Mouse (Mus musculus) 3T3-L1 (cell line): Measurements from ENCODE around the gene Tmem150b.
A peak's percentile ranks its signal among the peaks of the same experiment; 100 is the strongest.

Experiments
- DNase-seq: peaks from one replicate; pipeline ENCODE4 v3.0.0-alpha.2; 2015; ENCODE audit warnings: low read depth, low spot score

Gene Tmem150b

DNA sequence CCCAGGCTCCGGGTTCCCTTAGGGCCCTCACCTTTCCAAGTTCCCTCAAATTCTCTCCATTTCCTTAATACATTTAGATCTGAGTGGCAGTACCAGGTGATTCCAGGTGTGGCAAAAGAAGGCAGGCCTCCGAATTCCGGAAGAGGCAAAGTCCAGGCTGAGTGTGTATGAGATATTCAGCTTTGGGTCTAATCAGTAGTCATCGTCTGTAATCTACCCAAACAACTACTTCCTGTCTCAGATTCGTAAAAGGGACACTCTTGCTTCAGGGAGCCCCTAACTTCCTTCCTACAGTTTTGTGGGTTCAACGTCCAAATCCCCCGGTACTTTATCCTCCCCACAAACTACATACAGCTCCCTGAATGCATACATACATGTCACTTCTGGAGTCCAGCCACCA lies at the start of gene Tmem150b:
Tmem150b (minus strand) TSS at position 81 of the 400 bp plus-strand sequence.
- no peak for DNase-seq

DNA sequence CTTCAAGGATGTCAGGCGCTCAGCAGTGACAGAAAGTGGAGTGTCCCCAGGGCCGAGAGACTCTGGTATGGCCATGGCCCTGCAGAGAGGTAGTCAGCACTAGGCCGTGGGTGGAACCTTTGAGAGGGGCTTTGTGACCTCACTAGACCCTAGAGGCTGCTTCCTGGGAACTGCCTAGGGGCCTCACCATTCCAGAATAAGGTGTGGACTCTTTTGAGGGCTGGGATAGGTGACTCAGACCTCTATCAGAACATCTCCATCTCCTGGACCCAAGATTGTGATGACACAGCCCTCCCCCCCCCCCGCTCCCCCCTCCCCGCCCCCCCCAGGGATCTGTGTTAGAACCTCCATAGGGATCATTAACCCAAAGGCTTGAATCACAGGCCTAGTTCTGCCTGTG lies 46.2 kb upstream of the Tmem150b start, which contains the start of gene Fam71e2:
Fam71e2 (minus strand) TSS at position 101 of the 400 bp plus-strand sequence.
- DNase-seq: no peak

DNA sequence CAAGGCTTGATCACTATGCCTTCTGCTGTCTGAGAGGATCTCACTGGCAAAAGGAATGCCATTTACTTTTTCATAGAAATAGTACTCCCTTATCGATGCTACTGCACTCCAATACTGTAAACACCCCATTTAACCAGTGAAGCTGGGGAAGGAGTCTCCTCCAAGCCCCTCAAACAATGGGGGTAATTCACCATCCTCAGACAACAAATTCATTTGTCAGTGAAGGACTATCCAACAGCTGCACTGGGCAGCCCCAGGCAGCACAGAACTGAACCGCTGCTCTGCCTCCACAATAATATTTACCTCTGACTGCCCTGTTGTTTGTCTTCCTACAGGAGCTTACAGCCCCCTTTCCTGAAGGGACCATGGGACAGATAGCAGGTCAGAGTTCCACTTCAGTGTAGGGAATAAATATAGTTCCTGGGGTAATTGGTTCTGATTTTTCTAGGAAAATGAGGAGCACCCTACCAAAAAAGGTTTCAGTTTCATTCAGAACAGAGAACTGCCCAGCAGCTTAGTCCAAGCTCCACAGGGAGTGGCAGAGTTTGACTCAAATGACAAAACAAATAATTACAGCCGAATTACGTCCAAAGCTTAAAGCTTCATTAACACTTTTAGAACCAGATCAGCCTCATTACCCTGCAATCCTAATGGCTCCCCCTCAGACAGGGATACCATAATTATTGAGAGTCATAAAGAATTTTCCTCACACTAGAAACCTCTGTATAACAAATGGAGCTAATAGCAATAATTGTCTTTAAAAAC lies 40.1 kb upstream of the Tmem150b start:
- DNase-seq: no peak

DNA sequence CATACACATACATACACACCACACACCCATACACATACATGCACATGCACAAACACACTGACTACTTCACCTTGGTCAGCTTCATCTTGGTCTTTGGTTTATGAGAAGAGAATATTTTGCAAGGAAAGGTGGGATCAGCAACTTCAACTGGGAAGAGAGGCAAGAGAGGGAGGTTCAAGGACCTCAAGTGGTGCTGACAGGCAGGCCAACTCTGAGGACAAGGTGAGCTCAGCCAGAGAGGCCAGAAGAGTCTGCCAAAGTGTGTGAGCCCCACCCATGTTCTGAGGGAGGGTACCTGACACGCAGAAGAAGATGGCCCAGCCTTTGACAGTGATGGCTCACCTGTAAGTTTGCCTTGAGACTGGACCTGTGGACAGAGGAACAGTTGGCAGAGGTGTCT lies 34.6 kb upstream of the Tmem150b start:
- DNase-seq: no peak

DNA sequence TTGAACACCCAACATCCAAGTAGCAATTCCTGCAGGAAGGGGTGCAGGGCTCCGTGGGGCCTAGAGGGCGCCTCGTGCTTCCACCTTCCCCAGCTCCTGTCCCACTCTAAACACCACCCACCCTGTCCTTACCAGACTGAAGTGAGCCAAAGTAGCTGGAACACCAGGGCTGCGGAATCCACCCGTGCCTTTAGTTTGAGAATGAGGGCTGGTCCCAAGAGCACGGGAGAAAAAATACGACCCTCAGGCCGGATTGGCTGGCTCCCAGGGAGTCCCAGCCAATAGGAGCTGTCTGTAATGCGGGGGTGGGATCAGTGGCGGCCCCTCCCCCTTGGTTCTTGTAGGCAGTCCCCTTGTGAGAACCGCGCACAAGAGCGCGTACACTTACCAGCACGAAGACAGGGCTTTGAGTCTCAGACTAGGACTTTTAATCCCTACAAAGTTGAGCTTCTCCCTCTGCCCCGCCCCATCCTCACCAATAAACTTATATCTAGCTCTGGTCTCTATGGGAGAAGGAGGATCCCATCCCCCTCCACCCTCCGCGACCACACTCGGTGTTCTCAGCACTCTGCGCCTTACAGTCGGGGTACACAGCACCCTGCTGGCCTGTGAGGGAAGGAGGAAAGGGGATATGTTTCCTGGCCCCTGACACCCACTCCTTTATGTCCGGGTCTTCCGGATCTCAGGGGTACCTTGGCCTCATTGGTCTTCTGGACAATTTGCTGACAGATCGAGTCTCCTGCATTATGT lies 27.9 kb upstream of the Tmem150b start, which contains the start of gene Cox6b2:
Cox6b2 (minus strand) TSS at position 274 of the 750 bp plus-strand sequence.
- no peak for DNase-seq

DNA sequence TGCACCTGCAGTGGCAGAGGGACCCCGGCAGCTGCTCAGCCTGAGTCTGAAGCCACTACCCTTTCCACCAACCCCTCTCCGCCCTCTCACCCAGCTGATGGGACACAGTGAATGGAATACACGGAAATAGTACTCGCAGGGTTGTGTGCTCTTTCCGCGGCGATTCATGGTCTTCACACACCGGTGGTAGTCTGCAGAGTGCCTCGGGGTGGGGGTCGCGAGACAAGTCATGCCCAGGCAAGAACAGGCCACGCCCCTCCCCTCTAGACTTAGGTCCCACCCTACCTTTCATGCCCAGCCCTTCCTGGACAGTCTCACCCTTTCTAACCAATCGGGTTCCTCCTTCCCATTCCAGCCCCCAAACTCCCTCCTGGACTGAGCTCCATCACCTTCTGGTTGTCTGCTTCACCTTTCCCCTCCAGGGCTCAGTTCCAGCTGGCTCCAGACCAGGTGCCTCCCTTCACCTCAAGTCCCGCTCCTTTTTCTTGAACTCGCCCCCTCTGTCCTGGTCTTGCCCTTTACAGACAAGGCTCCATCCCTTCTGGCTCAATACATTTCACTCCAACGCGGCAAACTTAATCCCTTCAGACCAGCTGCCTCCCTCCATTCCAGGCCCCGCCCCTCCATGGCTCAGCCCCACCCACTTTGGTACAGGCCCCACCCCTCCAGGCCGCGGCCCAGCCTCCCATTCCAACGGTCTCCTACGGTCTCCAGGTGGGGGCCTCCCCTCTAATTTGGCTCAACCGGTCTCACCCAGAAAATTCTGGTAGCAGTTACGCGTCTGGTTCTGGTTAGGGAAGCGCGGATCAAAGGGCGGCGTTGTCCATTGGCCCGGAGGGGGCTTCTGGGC lies 27.1 kb upstream of the Tmem150b start:
- no peak for DNase-seq

DNA sequence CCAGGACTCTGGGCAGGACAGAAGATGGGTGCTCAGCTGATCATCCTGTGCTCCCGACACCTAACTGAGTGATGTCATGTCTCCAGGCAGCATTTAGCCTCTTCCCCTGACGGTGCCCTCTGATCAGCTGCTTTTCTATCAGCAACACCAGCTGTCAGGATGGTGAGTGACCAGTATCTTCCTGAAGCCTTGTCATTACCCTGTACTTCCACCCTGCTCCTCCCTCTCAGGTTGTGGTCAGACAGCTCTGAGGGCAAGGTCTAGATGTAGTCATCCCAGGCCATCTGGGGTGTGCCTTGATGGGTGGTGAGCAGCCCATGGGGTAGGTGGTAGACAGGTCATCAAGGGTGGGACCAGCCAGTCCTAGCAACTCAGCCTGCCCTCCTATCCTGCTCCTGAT lies 24.1 kb upstream of the Tmem150b start:
- no peak for DNase-seq

DNA sequence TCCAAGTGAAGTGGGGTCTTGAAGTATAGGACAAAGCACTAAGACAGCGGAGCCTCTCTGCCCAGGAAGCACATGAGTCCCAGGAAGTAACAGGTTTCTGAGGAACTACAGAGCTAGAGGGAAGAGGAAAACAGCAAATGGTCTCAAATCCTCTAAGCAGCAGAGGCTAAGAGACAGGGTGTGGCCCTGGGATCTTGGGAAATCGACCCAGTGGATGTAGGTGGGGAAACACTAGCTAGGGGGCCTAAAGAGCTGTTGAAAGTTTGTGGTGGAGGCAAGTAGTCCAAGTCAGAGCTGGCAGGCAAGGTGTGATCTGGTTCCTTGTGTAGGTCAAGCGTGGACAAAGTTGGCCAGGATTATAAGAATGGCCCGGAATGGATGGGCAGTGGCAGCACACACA lies 23.3 kb upstream of the Tmem150b start:
- no peak for DNase-seq

DNA sequence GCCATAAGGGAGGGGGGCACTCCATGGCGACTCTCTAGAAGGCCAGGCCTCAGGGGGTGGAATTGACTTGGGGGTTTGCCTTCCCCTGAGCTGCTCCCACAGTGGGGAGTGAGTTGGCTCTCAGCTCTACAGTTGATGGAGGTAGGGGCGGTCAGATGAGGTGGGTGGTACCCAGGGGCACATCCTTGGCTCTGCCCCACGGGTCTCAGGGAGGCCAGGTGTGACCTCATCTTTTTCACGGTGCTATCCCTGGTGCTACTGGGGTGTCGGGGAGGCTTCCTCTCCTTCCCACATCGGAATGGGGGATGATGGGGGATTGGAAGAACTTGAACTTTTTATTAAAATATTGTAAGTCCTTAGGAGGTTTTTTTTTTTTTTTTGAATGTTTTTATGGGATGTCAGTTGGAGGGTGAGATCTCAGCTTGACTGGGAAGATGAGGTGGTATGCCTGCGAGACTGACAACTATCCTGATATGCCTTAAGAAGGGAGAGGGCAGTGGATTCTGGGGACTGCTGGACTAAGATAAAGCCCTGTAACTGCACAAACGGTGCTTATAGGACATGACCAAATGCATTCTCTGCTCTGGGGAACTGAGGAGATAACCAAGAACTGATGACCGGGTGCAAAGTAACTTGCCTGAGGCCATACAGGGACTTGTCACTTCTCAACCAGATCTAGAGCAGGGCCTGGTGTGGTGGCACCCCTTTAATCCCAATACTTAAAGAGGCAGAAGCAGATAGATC lies 22.3 kb upstream of the Tmem150b start:
- no peak for DNase-seq

DNA sequence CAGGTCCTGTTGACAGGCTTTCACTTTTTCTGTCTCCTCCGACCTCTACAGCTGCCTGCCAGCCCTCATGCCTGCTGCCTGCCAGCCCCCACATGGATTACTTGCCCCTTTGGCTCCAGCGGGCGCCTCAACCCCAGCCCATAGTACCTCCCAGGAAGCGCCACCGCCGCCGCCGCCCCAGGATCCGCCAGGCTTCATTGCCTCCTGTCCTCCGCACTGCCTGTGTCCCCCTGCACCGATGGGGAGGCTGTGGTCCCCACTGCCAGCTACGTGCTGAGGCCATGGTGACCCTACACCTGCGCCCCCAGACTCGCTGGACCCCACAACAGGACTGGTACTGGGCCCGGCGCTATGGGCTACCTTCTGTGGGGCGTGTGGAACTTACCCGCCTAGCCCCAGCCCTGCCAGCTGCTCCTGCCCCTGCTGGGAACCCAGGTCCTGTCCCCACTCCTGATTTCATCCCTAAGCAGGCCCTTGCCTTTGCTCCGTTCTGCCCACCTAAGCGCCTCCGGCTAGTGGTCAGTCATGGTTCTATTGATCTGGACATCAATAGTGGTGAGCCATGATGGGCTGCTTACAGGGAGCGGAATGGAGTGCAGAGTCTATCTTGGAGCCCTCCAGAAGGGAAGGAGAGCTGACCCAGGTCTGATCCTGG lies 21.4 kb upstream of the Tmem150b start:
- DNase-seq: no peak

DNA sequence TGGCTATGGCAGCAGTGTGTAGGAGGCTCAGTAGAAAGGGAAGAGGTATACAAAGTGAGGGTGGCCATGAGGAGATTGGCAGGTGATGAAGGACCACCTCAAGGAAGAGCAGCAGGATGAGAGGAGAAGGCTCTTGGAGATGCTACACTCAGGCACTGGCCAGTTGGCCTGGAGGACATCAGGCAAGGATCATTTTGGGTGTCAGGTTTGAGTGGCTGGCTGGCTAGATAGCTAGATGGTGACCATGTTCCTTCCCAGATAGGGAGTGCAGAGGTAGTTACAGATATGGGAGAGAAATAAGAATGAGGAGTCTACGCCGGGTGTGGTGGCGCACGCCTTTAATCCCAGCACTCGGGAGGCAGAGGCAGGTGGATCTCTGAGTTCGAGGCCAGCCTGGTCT lies 19.8 kb upstream of the Tmem150b start:
- DNase-seq: no peak

DNA sequence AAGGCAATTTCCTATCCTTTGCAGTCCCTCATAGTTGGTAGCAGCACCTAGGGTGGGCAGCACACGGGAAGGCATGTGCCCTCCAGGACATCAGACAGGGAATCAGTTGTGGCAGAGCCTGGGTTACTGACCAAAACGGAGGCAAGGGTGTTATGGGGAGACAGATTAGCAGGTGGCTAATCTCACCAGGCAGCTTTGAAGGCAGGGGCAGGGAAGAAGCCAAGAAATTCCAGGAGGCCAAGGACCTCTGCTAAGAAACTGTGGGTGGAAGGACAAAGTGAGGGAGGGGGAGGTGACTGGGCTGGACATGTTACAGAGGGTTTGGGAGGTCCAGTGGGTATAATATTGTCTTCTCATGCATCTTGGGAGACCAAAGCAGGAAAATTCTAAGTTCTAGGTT lies 18.3 kb upstream of the Tmem150b start:
- no peak for DNase-seq

DNA sequence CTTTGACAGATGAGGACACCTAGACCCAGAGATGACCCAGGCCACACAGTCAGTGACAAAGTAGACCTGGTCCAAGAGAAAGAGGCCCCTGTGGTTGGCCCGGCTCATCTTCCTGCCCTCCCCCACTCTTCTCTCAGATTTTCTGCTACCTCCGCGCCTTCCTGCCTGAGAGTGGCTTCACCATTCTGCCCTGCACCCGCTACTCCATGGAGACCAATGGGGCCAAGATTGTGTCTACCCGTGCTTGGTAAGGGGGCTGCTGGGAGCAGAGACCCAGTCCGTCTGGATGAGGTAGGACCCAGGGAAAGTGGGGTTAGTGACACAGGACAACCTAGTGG lies 17.4 kb upstream of the Tmem150b start:
- DNase-seq: no peak

DNA sequence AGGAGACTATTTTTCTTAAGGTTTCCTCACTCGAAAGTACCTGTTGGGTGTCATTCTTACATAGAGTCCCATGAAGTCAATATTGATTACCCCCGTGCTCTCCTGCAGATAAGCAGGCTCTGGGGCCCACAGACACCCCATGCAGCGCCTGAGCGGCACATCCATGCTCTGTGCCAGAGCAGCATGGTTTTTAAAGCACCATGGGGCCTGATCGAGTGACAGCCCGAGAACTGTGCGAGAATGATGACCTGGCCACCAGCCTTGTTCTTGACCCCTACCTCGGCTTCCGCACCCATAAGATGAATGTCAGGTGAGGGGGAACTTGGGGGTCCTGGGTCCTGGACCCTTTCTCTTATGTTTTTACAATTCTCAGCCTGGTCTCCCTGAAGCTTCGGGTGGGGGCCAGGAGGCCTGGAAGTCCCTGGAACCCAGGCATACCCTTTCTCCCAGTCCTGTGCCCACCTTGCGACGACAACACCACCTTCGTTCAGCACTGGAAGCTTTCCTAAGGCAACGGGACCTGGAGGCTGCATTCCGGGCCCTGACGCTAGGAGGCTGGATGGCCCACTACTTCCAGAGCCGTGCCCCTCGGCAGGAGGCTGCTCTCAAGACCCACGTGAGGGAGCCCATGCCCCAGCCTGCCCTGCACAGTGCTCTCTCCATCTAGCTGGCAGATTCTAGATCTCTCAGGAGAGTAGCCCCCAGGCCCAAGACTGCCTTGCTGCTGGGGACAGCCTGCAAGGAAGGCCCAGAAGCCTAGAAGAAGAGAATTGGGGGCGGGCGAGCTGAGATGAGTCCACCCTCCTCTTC lies 16.8 kb upstream of the Tmem150b start:
- DNase-seq: no peak

DNA sequence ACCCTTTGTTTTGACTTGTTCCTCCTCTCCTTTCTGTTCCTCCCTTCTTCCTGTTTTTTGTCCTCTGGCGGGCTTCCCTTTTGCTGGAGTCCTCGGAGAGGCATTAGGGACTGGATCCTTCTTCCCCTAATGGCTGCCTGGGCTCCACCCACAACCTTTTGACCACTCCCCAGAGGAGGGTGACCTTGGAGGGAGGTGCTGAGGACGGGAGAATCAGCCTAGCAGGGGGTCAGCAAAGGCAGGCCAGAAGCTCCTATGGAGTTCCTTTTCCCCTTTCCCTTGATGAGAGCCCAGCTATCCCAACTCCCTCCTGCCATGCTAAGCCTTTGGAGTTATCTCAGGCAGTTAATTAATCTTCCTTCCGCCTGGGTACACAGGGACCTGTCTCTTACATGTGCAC lies 16.1 kb upstream of the Tmem150b start:
- peak; percentile 56 for DNase-seq

DNA sequence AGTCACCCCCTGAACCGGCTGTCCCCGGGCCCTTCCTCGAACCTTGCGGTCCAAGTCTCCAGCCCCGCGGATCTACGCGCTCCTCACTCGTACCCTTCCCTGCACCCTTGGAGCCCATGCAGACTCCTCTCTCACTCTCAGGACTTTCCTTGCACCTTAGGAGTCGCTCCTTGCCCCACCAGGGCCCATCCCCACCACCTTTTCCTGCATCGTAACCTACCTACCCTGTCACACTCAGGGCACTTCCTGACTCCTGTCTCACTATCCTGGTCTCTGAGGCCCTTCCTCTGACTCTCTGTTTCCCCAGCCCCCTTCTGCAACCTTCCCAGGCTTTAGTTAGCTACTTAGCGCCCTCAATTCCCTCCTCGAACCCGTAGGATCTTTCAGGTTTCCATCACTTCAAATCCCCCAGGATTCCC lies 15.3 kb upstream of the Tmem150b start:
- peak; percentile 36 for DNase-seq

DNA sequence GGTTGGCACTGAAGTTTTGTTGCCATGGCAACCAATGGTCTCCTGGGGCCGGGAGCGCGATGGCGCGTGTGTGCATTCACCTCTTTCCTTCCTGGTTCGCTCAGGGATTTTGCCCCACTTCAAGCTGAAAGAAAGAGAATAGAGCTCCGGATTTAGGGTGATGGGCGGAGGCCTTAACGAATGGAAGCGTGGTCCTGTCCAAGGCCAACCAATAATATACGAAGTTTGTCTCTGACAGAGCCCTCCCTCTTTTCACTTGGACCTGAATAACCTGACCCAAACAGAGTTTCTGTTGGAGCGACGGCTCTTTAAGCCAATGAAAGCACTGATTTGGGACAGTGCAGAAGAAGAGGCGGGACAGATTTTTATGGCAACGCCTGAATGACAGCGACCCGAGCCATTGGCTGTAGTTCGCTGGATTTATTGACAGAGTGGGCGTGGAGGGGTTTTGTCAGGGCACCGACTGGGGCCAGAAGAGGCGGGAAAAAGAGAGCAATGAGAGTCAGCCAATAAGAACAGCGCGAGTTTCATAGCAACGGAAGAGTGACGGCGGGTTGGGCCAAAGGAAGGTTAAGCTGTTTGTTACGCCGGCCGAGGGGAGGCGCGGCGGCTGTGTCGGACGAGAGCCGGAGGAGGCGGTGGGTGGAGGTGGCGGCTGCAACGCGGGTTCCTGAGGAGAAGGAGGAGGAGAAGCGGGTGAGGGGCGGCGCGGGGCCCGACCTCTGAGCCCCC lies 14.7 kb upstream of the Tmem150b start, which contains the start of gene Kmt5c:
Kmt5c (plus strand) TSS at position 572 of the 732 bp plus-strand sequence.
- DNase-seq: peak; percentile 100

DNA sequence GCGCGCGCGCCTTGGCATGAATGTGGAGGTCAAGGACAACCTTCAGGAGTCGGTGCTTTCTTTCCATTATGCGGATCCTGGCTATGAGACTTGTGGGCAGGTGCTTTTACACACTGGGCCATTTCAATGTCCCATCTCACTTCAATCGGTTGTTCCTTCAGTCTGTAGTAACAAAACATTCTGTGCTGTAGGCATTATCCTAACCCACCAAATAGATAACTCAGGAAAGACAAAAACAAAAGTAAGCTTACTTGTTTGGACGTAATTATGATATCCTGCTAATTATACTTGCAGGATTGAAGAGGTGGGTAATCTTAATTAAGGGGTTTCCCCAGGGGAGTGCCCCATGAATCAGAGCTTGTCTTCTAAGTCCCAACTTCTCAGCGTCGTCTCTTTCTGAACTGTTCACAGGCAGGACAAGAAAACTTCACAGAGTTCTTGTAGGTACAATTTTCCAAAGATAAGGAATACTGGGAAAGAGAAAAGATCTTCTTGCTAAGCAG lies 14.0 kb upstream of the Tmem150b start:
- DNase-seq: no peak

DNA sequence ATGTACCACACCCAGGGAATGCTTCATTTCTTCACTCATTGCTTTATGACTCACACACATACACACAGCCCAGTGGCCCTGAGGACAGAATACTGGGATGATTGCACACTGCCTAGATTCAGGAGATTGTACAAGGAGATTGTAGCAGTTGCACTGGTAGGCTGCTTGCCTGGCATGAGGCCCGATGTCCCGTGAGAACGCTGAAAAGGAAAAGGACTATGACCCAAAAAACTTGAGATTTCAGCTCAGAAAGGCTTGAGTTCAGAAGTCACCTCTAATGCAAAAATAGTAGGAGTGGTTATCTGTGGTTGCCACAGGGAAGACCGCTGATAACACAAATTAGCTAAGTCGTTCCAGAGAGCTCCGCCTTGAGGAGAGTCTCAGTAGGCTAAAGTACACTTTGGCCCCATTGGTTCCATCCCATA lies 7.9 kb upstream of the Tmem150b start:
- DNase-seq: peak; percentile 63
